In genomic region chr9:32541223-32541901, GRCm38 (mm10) we compare ENCODE assay signal across 8 mouse cellular contexts. TPM values are rescaled to one million over a fixed set of nuclear protein-coding genes. Genes with fewer than 3 reads are reported as not detected.
DNase-seq lines count a peak whose midpoint lies in the region; ATAC-seq and TF ChIP-seq lines count a peak whose summit lies in the region.

No protein-coding gene starts in this region.

- H3K36me3 ChIP-seq in heart, adult 2 months (ENCODE audit: control insufficient read depth, insufficient read depth, low read length), result peaks cover 6% of the 10 kb centered on the region
- H3K36me3 ChIP-seq in lung, embryonic 16.5 days (ENCODE audit: control insufficient read depth, insufficient read depth, low read length), result no peaks in the 10 kb centered on the region

- H3K9me3 ChIP-seq in lung, embryonic 16.5 days (ENCODE audit: control insufficient read depth, low read length), result no peaks in the 10 kb centered on the region

- H3K4me1 ChIP-seq in heart, adult 2 months (ENCODE audit: control insufficient read depth, insufficient read depth, low read length), result peaks cover 12% of the 10 kb centered on the region
- H3K4me1 ChIP-seq in lung, embryonic 16.5 days (replicated peaks; ENCODE audit: control insufficient read depth, insufficient read depth, low read length), result peaks cover 30% of the 10 kb centered on the region
- H3K4me1 ChIP-seq in olfactory bulb, adult 2 months (ENCODE audit: control insufficient read depth, insufficient read depth, low read length), result peaks cover 34% of the 10 kb centered on the region

- TF ChIP-seq POLR2A in heart, adult 2 months (IDR thresholded peaks at IDR 0.05; ENCODE audit: insufficient read depth, low read depth, low read length), result peak; percentile 63
- no peak for TF ChIP-seq POLR2A in olfactory bulb, adult 2 months (IDR thresholded peaks at IDR 0.05; ENCODE audit: insufficient read depth, low read depth, low read length)

- H3K4me3 ChIP-seq in heart, adult 2 months, result peak overlapping the region; percentile 95
- peak overlapping the region; percentile 64 for H3K4me3 ChIP-seq in lung, embryonic 16.5 days (ENCODE audit: low read length)
- peak overlapping the region; percentile 44 for H3K4me3 ChIP-seq in olfactory bulb, adult 2 months (ENCODE audit: insufficient read depth, low read depth, low read length)

- peak; percentile 29 to 40 for DNase-seq in adrenal gland, postnatal 36 days
- peak; percentile 76 to 83 for DNase-seq in heart, adult 2 months
- DNase-seq in kidney, adult 11 months, result peak; percentile 63
- no peak for DNase-seq in yolk sac, embryonic 10.5 days (ENCODE audit: low spot score)
- no peak for DNase-seq in urinary bladder, postnatal 14 days (ENCODE audit: low spot score)

- peak; percentile 40 for ATAC-seq in CD4-positive, CD25-positive, alpha-beta regulatory T cell, adult 4 months
- ATAC-seq in lung, embryonic 16.5 days (ENCODE audit: low read depth), result peak; percentile 53

- H3K27ac ChIP-seq in heart, adult 2 months, result peak overlapping the region; percentile 98
- peak overlapping the region; percentile 89 for H3K27ac ChIP-seq in lung, embryonic 16.5 days (ENCODE audit: low read length)
- no peak overlapping the region for H3K27ac ChIP-seq in olfactory bulb, adult 2 months (ENCODE audit: insufficient read depth, low read depth, low read length)

- peak; percentile 95 for TF ChIP-seq EP300 in heart, adult 2 months (IDR thresholded peaks at IDR 0.05; ENCODE audit: insufficient read depth, low read depth, low read length)

- WGBS in heart, adult 2 months, result under 1% methylated on average over 30 of the region's 30 CpGs
- under 1% methylated on average over 30 of the region's 30 CpGs for WGBS in lung, embryonic 16.5 days
- WGBS in olfactory bulb, adult 2 months, result 2% methylated on average over 30 of the region's 30 CpGs

- peak overlapping the region; percentile 90 for H3K9ac ChIP-seq in heart, adult 2 months (ENCODE audit: low read depth, low read length)
- H3K9ac ChIP-seq in lung, embryonic 16.5 days (ENCODE audit: low read length), result peak overlapping the region; percentile 88

- intact Hi-C loops in heart, adult 2 months (cut with DNase I), result loop anchor here (1.0 to 2.0 kb wide), 2 partner anchors 17 to 37 kb away; no protein-coding TSS in a partner anchor

- H3K4me2 ChIP-seq in lung, embryonic 16.5 days (ENCODE audit: low read depth, low read length), result peak overlapping the region; percentile 93

- H3K79me2 ChIP-seq in heart, adult 2 months (replicated peaks; ENCODE audit: control insufficient read depth, insufficient read depth, low read length), result no peaks in the 10 kb centered on the region; the same call in 1 of the 2 replicates

- no peak for TF ChIP-seq CTCF in heart, adult 2 months (IDR thresholded peaks at IDR 0.05)
- TF ChIP-seq CTCF in olfactory bulb, adult 2 months (IDR thresholded peaks at IDR 0.05; ENCODE audit: insufficient read depth, low read depth, low read length), result no peak

- H3K27me3 ChIP-seq in heart, adult 2 months (ENCODE audit: control insufficient read depth, insufficient read depth, low read length), result no peaks in the 10 kb centered on the region
- H3K27me3 ChIP-seq in lung, embryonic 16.5 days (ENCODE audit: control insufficient read depth, insufficient read depth, low read depth, low read length), result peaks cover 22% of the 10 kb centered on the region; the same call in 1 of the 2 replicates

RNA-seq across cellular contexts. Expression of gene Fli1, which starts 1.3 kb away (rescaled TPM):
- 100 to 1,000 TPM; 105 to 118 TPM for polyA plus RNA-seq in CD4-positive, CD25-positive, alpha-beta regulatory T cell, adult 4 months (2017; shearing (Covaris generic))
- total RNA-seq in adrenal gland, postnatal 36 days (2021), result 10 to 100 TPM; 15.4 to 15.5 TPM
- total RNA-seq in heart, adult 2 months (2021), result 10 to 100 TPM; 23.5 to 28.2 TPM
- 14.9 and 17.4 TPM in 2 replicates for polyA plus RNA-seq in heart, adult 2 months (2012; rRNA removed)
- 32.8 and 34.9 TPM in 2 replicates for polyA plus RNA-seq in lung, embryonic 16.5 days (2015; fragmentation: Nextera tagmentation; extraction: Ambion mirVana)
- not detected in 2 replicates for polyA plus RNA-seq in olfactory bulb, adult 2 months (2012; ENCODE audit: insufficient read depth, insufficient read length, low replicate concordance, missing spikeins)

Comparison
In these comparisons a context has a peak if more than half of its experiments do, and no peak if none do; other contexts are left out.
1. DNase-seq: peak in adrenal gland, postnatal 36 days (2 of 2), heart, adult 2 months (2 of 2) and kidney, adult 11 months (single experiment); none in yolk sac, embryonic 10.5 days (single experiment) and urinary bladder, postnatal 14 days (single experiment).
2. H3K4me3 ChIP-seq: peak in every context shown above with its lines; median percentile 95 in heart, adult 2 months; 64 in lung, embryonic 16.5 days; 44 in olfactory bulb, adult 2 months.
3. RNA of gene Fli1, which starts 1.3 kb away (polyA plus RNA-seq): 105 to 118 TPM in CD4-positive, CD25-positive, alpha-beta regulatory T cell, adult 4 months, 32.8 to 34.9 TPM in lung, embryonic 16.5 days and 14.9 to 17.4 TPM in heart, adult 2 months; not detected in olfactory bulb, adult 2 months; every median in the first group is over 10 times any median in the second.